Mouse (Mus musculus): ENCODE results near the gene Prkcb. TPM values are rescaled to one million over a fixed set of nuclear protein-coding genes. Genes with fewer than 3 reads are reported as not detected.

Gene Prkcb
- polyA plus RNA-seq, 1 experiment, result 3.8 TPM

GRCm38 (mm10) chr7:122459203-122459965 is 170.8 kb downstream of the Prkcb start:
- no peaks in the 10 kb centered on the region for H3K4me1 ChIP-seq (ENCODE audit: control insufficient read depth, insufficient read depth, insufficient read length, low read length)

DNA sequence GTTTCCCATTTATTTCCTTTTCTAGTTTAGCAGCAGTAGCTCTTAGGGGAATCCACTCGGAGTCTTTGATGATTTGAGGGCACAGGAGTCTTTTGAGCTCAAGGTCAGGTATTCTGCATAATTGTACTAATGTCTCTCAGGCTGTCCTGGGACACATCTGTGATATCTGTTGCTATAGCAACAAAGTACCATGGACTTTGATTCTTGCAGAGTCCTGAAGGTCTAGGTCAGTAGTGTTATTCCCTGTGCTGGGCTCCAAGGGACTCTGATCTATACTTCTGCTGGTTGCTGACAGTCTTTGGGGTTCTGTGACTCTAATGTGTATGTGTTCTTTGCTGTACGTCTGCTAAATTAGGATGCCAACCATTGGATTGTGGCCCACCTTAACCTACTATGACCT is 171.5 kb downstream of the Prkcb start:
- Histone ChIP-seq H3K4me1 (ENCODE audit: control insufficient read depth, insufficient read depth, insufficient read length, low read length) (no peaks in the 10 kb centered on the region), H3K4me3 (ENCODE audit: insufficient read depth, low read depth, low read length) (no peak overlapping the region), H3K27ac (replicated peaks; ENCODE audit: low read depth, low read length) (no peak overlapping the region)

More at GRCm38 (mm10) chr7:122459203-122459965, 170.8 kb downstream of the Prkcb start:
- Histone ChIP-seq H3K4me3 (ENCODE audit: insufficient read depth, low read depth, low read length) (no peak overlapping the region), H3K27ac (replicated peaks; ENCODE audit: low read depth, low read length) (no peak overlapping the region)

DNA sequence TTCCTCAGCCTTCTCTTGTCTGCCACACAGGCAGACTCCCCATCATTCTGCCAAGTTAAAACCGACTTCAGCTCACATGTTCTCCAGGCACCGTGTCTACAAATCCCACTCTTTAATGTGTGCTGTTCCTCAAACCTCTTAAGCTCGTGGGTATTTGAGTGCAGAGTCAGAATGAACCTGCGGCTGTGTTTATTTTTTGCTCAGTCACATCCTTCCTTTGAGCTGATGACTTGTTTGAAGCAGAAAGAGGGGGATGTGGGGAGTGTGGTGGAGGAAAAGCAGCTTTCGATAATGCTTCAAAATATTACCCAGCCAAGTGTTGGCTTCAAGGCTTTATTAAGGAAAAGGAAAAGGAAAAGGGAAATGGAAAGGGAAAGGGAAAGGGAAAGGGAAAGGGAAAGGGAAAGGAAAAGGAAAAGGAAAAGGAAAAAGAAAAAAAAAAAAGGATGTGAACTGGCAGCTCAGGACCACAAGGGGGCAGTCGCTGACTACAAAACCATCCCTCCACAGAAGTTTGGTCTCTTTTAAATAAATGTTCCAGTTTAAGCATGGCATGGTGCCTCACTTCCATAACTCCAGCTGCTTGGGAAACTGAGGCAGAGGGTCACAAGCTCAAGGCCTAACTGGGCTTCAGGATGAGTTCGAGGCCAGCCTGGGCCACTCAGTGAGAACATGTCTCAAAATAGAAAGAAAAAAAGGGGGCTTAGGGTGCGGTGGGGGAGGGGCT is 177.4 kb downstream of the Prkcb start:
- Histone ChIP-seq H3K27ac (replicated peaks; ENCODE audit: low read depth, low read length) (no peak overlapping the region), H3K4me1 (ENCODE audit: control insufficient read depth, insufficient read depth, insufficient read length, low read length) (no peaks in the 10 kb centered on the region), H3K4me3 (ENCODE audit: insufficient read depth, low read depth, low read length) (no peak overlapping the region)

DNA sequence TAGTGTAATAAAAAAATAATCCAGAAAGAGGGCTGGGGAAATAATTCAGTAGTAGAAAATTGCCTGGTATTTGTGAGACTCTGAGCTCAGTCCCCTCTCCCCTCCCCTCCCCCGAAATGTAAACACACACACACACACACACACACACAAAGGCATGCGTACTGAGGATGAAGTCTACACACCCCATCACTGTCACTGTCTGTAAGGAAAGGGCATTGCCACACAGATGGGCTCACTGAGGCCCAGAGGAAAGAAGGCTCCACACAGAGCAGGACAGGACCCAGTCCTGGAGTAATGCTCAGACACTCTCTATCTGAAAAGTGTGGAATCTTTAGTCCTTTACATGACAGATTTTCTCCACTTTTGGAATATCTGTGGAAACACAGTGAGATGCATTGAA is 178.2 kb downstream of the Prkcb start:
- Histone ChIP-seq H3K4me3 (ENCODE audit: insufficient read depth, low read depth, low read length) (no peak overlapping the region), H3K27ac (replicated peaks; ENCODE audit: low read depth, low read length) (no peak overlapping the region), H3K4me1 (ENCODE audit: control insufficient read depth, insufficient read depth, insufficient read length, low read length) (peaks cover 4% of the 10 kb centered on the region)

DNA sequence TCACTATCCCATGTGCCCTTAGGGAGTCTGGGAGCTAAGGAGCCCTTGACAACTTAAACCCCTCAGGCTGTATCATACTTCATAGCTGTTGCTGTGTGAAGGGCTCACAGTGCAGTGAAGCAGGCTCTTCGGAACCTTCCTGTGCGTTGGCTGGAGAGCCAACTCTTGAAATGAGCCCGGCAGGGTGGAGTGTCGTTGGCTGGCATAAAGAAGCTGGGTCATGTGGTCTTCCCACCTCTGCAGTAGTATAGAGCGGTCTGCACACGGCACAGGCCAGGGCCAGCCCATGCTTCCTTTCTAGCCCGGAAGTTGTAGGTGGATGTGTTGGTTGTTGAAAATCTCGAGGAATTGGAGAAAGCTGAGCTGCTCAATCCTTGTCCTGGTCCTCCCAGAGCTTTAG is 179.3 kb downstream of the Prkcb start:
- Histone ChIP-seq H3K4me3 (ENCODE audit: insufficient read depth, low read depth, low read length) (no peak overlapping the region), H3K4me1 (ENCODE audit: control insufficient read depth, insufficient read depth, insufficient read length, low read length) (peaks cover 13% of the 10 kb centered on the region), H3K27ac (replicated peaks; ENCODE audit: low read depth, low read length) (no peak overlapping the region)

- H3K4me1 ChIP-seq (ENCODE audit: control insufficient read depth, insufficient read depth, insufficient read length, low read length), result peaks cover 13% of the 10 kb centered on the region
- H3K4me3 ChIP-seq (ENCODE audit: insufficient read depth, low read depth, low read length), result no peak overlapping the region
- no peak overlapping the region for H3K27ac ChIP-seq (replicated peaks; ENCODE audit: low read depth, low read length)
These were observed 182.1 kb downstream of the Prkcb start for GRCm38 (mm10) chr7:122470370-122471280.

DNA sequence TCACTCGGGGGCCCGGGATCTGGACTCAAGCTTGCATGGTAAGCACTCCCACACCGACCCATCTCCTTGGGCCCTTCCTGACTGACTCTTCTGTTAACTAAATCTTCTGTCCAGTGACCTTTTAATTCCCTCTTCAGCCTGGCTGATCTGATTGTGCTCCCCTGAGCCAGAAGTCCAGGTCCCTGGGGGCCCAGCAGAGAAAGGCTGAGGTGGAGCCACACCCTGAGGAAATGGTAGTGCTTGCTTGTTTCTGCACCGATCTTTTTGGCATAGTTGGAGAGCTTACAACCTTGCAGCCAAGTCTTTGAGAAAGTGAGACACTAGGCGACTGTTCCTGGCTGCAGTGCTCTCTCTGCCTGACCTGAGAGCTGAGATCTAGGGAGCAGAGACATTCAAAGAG is 183.7 kb downstream of the Prkcb start:
- peak overlapping the region; percentile 49 for H3K27ac ChIP-seq (replicated peaks; ENCODE audit: low read depth, low read length)
- peaks cover 13% of the 10 kb centered on the region for H3K4me1 ChIP-seq (ENCODE audit: control insufficient read depth, insufficient read depth, insufficient read length, low read length)
- no peak overlapping the region for H3K4me3 ChIP-seq (ENCODE audit: insufficient read depth, low read depth, low read length)

DNA sequence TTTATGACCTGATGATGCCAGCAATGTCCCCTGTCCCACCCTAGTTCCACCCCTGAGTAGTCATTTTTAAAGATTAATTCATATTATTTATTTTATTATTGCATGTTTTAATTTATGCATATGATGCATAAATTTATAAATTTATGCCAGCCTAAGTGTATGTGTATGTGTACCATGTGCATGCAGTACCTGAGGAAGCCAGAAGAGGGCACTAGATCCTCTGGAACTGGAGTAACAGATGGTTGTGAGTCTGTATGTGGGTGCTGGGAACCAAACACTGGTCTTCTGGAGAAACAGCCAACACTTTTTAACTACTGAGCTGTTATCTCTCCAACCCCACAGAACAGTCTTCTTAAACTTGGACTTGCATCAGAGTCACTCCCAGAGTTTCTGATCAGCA is 186.5 kb downstream of the Prkcb start:
- Histone ChIP-seq H3K27ac (replicated peaks; ENCODE audit: low read depth, low read length) (no peak overlapping the region), H3K4me1 (ENCODE audit: control insufficient read depth, insufficient read depth, insufficient read length, low read length) (peaks cover 13% of the 10 kb centered on the region), H3K4me3 (ENCODE audit: insufficient read depth, low read depth, low read length) (no peak overlapping the region)

GRCm38 (mm10) chr7:122476697-122477096 is 188.1 kb downstream of the Prkcb start:
- Histone ChIP-seq H3K4me3 (ENCODE audit: insufficient read depth, low read depth, low read length) (no peak overlapping the region), H3K4me1 (ENCODE audit: control insufficient read depth, insufficient read depth, insufficient read length, low read length) (peaks cover 9% of the 10 kb centered on the region), H3K27ac (replicated peaks; ENCODE audit: low read depth, low read length) (no peak overlapping the region)

DNA sequence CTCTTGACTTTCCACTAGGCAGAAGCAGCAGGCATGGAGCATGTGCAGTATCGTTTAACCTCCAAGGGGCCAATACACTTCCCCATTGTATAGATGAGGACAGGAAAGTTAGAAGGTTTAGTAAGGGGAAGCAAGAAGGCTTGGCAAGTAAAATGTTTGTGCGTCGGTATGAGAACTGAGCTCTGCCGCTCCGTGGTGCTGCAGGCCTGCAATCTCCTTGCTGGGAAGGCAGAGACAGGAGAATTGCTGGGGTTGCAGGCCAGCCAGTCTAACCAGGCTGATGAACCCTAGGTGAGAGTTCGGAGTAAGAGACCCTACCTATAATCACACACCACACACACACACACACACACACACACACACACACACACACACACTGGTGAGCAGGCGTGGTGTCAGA is 188.6 kb downstream of the Prkcb start:
- Histone ChIP-seq H3K4me1 (ENCODE audit: control insufficient read depth, insufficient read depth, insufficient read length, low read length) (0 out of 2 replicates have a peak, but pooled peaks cover 5% of the 10 kb centered on the region), H3K4me3 (ENCODE audit: insufficient read depth, low read depth, low read length) (no peak overlapping the region), H3K27ac (replicated peaks; ENCODE audit: low read depth, low read length) (no peak overlapping the region)

- Histone ChIP-seq H3K27ac (replicated peaks; ENCODE audit: low read depth, low read length) (no peak overlapping the region), H3K4me1 (ENCODE audit: control insufficient read depth, insufficient read depth, insufficient read length, low read length) (no peaks in the 10 kb centered on the region), H3K4me3 (ENCODE audit: insufficient read depth, low read depth, low read length) (no peak overlapping the region)
These were observed 189.3 kb downstream of the Prkcb start for GRCm38 (mm10) chr7:122477566-122478564.

DNA sequence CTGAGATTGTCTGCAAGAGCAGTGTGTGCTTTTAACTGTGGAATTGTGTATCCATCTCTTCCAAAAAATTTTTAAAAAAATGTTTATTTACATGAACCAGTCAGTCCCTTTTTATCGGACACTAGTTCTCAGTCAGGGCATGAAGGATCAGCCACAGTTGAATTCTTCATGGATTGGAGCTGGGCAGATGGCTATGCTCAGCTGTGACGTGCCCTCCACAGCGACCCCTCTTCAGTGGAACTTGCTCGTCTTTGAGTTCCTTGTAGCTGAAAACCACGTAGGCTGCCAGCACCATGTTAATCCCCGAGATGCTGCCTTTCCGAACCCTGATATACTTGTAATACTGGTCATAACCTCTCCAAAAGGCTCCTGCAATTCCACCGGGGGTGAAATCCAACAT is 195.4 kb downstream of the Prkcb start:
- H3K4me1 ChIP-seq (ENCODE audit: control insufficient read depth, insufficient read depth, insufficient read length, low read length), result no peaks in the 10 kb centered on the region
- H3K27ac ChIP-seq (replicated peaks; ENCODE audit: low read depth, low read length), result no peak overlapping the region
- H3K4me3 ChIP-seq (ENCODE audit: insufficient read depth, low read depth, low read length), result no peak overlapping the region

DNA sequence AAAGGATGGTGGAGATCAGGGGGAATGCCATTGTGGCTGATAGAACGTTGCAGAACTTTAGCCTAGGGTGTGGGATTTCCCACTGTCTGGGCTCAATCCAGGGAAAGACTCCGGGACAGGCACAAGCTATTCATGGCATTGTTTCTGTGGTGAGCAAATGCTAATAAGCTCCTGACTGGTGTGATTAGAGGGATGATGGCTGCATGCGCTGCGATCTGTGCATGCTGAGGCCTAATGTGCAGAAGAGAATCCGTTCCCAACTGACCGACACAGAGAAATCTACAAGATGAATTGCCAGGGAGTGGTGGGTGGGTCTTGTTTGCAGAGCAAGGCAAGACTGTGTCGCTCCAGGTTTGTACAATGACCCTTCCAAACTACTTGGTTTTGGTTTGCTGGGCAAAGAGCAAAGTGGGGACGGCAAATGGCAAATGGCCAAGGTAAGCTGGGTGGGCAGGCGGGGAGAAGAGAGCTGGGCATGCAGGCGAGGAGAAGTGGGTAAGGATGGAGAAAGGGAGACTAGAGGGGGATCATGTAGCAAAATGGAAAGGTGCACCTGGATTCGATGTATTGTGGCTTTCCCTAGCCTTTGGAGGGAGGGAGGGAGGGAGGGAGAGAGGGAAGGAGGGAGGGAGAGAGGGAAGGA is 199.5 kb downstream of the Prkcb start:
- Histone ChIP-seq H3K4me3 (ENCODE audit: insufficient read depth, low read depth, low read length) (no peak overlapping the region), H3K27ac (replicated peaks; ENCODE audit: low read depth, low read length) (no peak overlapping the region), H3K4me1 (ENCODE audit: control insufficient read depth, insufficient read depth, insufficient read length, low read length) (no peaks in the 10 kb centered on the region)

DNA sequence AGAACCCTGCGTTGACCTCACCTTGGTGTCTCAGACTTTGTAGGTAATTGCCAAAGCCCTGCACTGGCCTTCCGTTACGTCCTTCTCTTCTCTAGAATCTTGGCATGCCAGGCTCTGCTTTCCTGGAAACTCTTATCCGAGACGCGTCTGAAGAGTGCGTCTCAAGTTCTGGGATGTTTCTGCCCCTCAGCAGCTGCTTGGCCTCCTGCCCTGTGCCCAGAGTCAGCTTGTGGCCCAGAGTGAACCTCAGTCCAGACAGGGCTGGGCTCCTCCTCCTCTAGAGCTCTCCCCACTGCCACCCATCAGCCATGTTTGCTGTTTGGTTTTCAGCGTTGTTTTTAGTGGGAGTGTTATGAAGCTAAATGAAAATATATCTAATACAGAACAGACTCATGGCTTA is 203.5 kb downstream of the Prkcb start:
- Histone ChIP-seq H3K4me1 (ENCODE audit: control insufficient read depth, insufficient read depth, insufficient read length, low read length) (no peaks in the 10 kb centered on the region), H3K4me3 (ENCODE audit: insufficient read depth, low read depth, low read length) (no peak overlapping the region), H3K27ac (replicated peaks; ENCODE audit: low read depth, low read length) (no peak overlapping the region)
